Mouse (Mus musculus): Measurements from ENCODE around the gene Dgke. TPM values are rescaled to one million over a fixed set of nuclear protein-coding genes. Genes with fewer than 3 reads are reported as not detected.

Gene Dgke
- polyA plus RNA-seq, 1 experiment from 2014 or later = 0.68 TPM

- Histone ChIP-seq H3K4me1 (ENCODE audit: control insufficient read depth, low read depth, low read length) (no peaks in the 10 kb centered on the region), H3K27me3 (ENCODE audit: control insufficient read depth, insufficient read depth, low read depth, low read length) (no peaks in the 10 kb centered on the region), H3K9ac (ENCODE audit: low read depth, low read length) (no peak overlapping the region), H3K9me3 (replicated peaks; ENCODE audit: control insufficient read depth, low read length) (no peaks in the 10 kb centered on the region), H3K4me3 (ENCODE audit: low read depth, low read length) (no peak overlapping the region), H3K27ac (ENCODE audit: low read length) (no peak overlapping the region), H3K4me2 (ENCODE audit: low read depth, low read length) (no peak overlapping the region), H3K36me3 (ENCODE audit: control insufficient read depth, insufficient read depth) (no peaks in the 10 kb centered on the region)
- 17% methylated on average over 16 of the region's 16 CpGs for WGBS (ENCODE audit: insufficient replicate concordance)
- no peak for ATAC-seq (ENCODE audit: low read depth)
Measured at GRCm38 (mm10) chr11:89078996-89079680, 12.5 kb upstream of the Dgke start.

GRCm38 (mm10) chr11:89078305-89078704 is 11.7 kb upstream of the Dgke start:
- H3K9me3 ChIP-seq (replicated peaks; ENCODE audit: control insufficient read depth, low read length) = no peaks in the 10 kb centered on the region
- 56% methylated on average over 3 of the region's 3 CpGs for WGBS (ENCODE audit: insufficient replicate concordance)
- no peak overlapping the region for H3K9ac ChIP-seq (ENCODE audit: low read depth, low read length)
- no peak overlapping the region for H3K4me2 ChIP-seq (ENCODE audit: low read depth, low read length)
- H3K4me3 ChIP-seq (ENCODE audit: low read depth, low read length) = no peak overlapping the region
- H3K27ac ChIP-seq (ENCODE audit: low read length) = no peak overlapping the region
- ATAC-seq (ENCODE audit: low read depth) = no peak
- no peaks in the 10 kb centered on the region for H3K36me3 ChIP-seq (ENCODE audit: control insufficient read depth, insufficient read depth)
- no peaks in the 10 kb centered on the region for H3K4me1 ChIP-seq (ENCODE audit: control insufficient read depth, low read depth, low read length)
- H3K27me3 ChIP-seq (ENCODE audit: control insufficient read depth, insufficient read depth, low read depth, low read length) = no peaks in the 10 kb centered on the region

GRCm38 (mm10) chr11:89077601-89078000 is 11.0 kb upstream of the Dgke start:
- Histone ChIP-seq H3K4me1 (ENCODE audit: control insufficient read depth, low read depth, low read length) (no peaks in the 10 kb centered on the region), H3K27ac (ENCODE audit: low read length) (no peak overlapping the region), H3K4me3 (ENCODE audit: low read depth, low read length) (no peak overlapping the region), H3K27me3 (ENCODE audit: control insufficient read depth, insufficient read depth, low read depth, low read length) (no peaks in the 10 kb centered on the region), H3K9me3 (replicated peaks; ENCODE audit: control insufficient read depth, low read length) (no peaks in the 10 kb centered on the region), H3K36me3 (ENCODE audit: control insufficient read depth, insufficient read depth) (no peaks in the 10 kb centered on the region), H3K9ac (ENCODE audit: low read depth, low read length) (no peak overlapping the region), H3K4me2 (ENCODE audit: low read depth, low read length) (no peak overlapping the region)
- WGBS (ENCODE audit: insufficient replicate concordance) = 51% methylated on average over 8 of the region's 8 CpGs
- no peak for ATAC-seq (ENCODE audit: low read depth)

- H3K4me3 ChIP-seq (ENCODE audit: low read depth, low read length) = no peak overlapping the region
- no peaks in the 10 kb centered on the region for H3K9me3 ChIP-seq (replicated peaks; ENCODE audit: control insufficient read depth, low read length)
- H3K9ac ChIP-seq (ENCODE audit: low read depth, low read length) = no peak overlapping the region
- no peaks in the 10 kb centered on the region for H3K36me3 ChIP-seq (ENCODE audit: control insufficient read depth, insufficient read depth)
- ATAC-seq (ENCODE audit: low read depth) = no peak
- H3K27ac ChIP-seq (ENCODE audit: low read length) = no peak overlapping the region
- 41% methylated on average over 4 of the region's 4 CpGs for WGBS (ENCODE audit: insufficient replicate concordance)
- no peaks in the 10 kb centered on the region for H3K27me3 ChIP-seq (ENCODE audit: control insufficient read depth, insufficient read depth, low read depth, low read length)
- no peaks in the 10 kb centered on the region for H3K4me1 ChIP-seq (ENCODE audit: control insufficient read depth, low read depth, low read length)
- no peak overlapping the region for H3K4me2 ChIP-seq (ENCODE audit: low read depth, low read length)
Measured at GRCm38 (mm10) chr11:89076370-89076821, 9.7 kb upstream of the Dgke start.

GRCm38 (mm10) chr11:89074783-89075413 is 8.2 kb upstream of the Dgke start:
- WGBS (ENCODE audit: insufficient replicate concordance) = 67% methylated on average over 19 of the region's 19 CpGs
- H3K4me2 ChIP-seq (ENCODE audit: low read depth, low read length) = no peak overlapping the region

GRCm38 (mm10) chr11:89073541-89073940 is 6.9 kb upstream of the Dgke start, which contains the start of gene Gm525:
TSS of gene Gm525 (plus strand) at chr11:89073841.
- H3K4me3 ChIP-seq (ENCODE audit: low read depth, low read length) = no peak within 1 kb of the TSS
- WGBS (ENCODE audit: insufficient replicate concordance) = 66% methylated on average over 8 of the region's 8 CpGs
- ATAC-seq (ENCODE audit: low read depth) = no peak
- H3K4me1 ChIP-seq (ENCODE audit: control insufficient read depth, low read depth, low read length) = no peaks in the 10 kb centered on the region
- no peaks in the 10 kb centered on the region for H3K9me3 ChIP-seq (replicated peaks; ENCODE audit: control insufficient read depth, low read length)
- H3K27ac ChIP-seq (ENCODE audit: low read length) = no peak within 1 kb of the TSS
- H3K4me2 ChIP-seq (ENCODE audit: low read depth, low read length) = no peak within 1 kb of the TSS
- no peaks in the 10 kb centered on the region for H3K27me3 ChIP-seq (ENCODE audit: control insufficient read depth, insufficient read depth, low read depth, low read length)
- H3K9ac ChIP-seq (ENCODE audit: low read depth, low read length) = no peak within 1 kb of the TSS
- no peaks in the 10 kb centered on the region for H3K36me3 ChIP-seq (ENCODE audit: control insufficient read depth, insufficient read depth)

More at GRCm38 (mm10) chr11:89074783-89075413, 8.2 kb upstream of the Dgke start:
- H3K9me3 ChIP-seq (replicated peaks; ENCODE audit: control insufficient read depth, low read length) = no peaks in the 10 kb centered on the region
- H3K4me1 ChIP-seq (ENCODE audit: control insufficient read depth, low read depth, low read length) = no peaks in the 10 kb centered on the region
- no peak overlapping the region for H3K27ac ChIP-seq (ENCODE audit: low read length)
- H3K27me3 ChIP-seq (ENCODE audit: control insufficient read depth, insufficient read depth, low read depth, low read length) = no peaks in the 10 kb centered on the region
- H3K9ac ChIP-seq (ENCODE audit: low read depth, low read length) = no peak overlapping the region
- no peak overlapping the region for H3K4me3 ChIP-seq (ENCODE audit: low read depth, low read length)
- no peak for ATAC-seq (ENCODE audit: low read depth)
- H3K36me3 ChIP-seq (ENCODE audit: control insufficient read depth, insufficient read depth) = no peaks in the 10 kb centered on the region

- ATAC-seq (ENCODE audit: low read depth) = no peak
- Histone ChIP-seq H3K36me3 (ENCODE audit: control insufficient read depth, insufficient read depth) (no peaks in the 10 kb centered on the region), H3K4me3 (ENCODE audit: low read depth, low read length) (no peak overlapping the region), H3K27ac (ENCODE audit: low read length) (no peak overlapping the region), H3K9me3 (replicated peaks; ENCODE audit: control insufficient read depth, low read length) (no peaks in the 10 kb centered on the region), H3K4me1 (ENCODE audit: control insufficient read depth, low read depth, low read length) (no peaks in the 10 kb centered on the region), H3K9ac (ENCODE audit: low read depth, low read length) (no peak overlapping the region), H3K27me3 (ENCODE audit: control insufficient read depth, insufficient read depth, low read depth, low read length) (no peaks in the 10 kb centered on the region), H3K4me2 (ENCODE audit: low read depth, low read length) (no peak overlapping the region)
- 53% methylated on average over 5 of the region's 5 CpGs for WGBS (ENCODE audit: insufficient replicate concordance)
Measured at GRCm38 (mm10) chr11:89071522-89071921, 4.9 kb upstream of the Dgke start.

- ATAC-seq (ENCODE audit: low read depth) = no peak
- no peaks in the 10 kb centered on the region for H3K27me3 ChIP-seq (ENCODE audit: control insufficient read depth, insufficient read depth, low read depth, low read length)
- H3K9ac ChIP-seq (ENCODE audit: low read depth, low read length) = no peak overlapping the region
- 9% methylated on average over 6 of the region's 6 CpGs for WGBS (ENCODE audit: insufficient replicate concordance)
- H3K9me3 ChIP-seq (replicated peaks; ENCODE audit: control insufficient read depth, low read length) = no peaks in the 10 kb centered on the region
- no peaks in the 10 kb centered on the region for H3K36me3 ChIP-seq (ENCODE audit: control insufficient read depth, insufficient read depth)
- H3K4me3 ChIP-seq (ENCODE audit: low read depth, low read length) = no peak overlapping the region
- H3K27ac ChIP-seq (ENCODE audit: low read length) = no peak overlapping the region
- peaks cover 6% of the 10 kb centered on the region; the same call in 1 of the 2 replicates for H3K4me1 ChIP-seq (ENCODE audit: control insufficient read depth, low read depth, low read length)
- H3K4me2 ChIP-seq (ENCODE audit: low read depth, low read length) = no peak overlapping the region
Measured at GRCm38 (mm10) chr11:89069303-89069702, 2.7 kb upstream of the Dgke start.

- H3K4me3 ChIP-seq (ENCODE audit: low read depth, low read length) = no peak overlapping the region
- H3K9ac ChIP-seq (ENCODE audit: low read depth, low read length) = no peak overlapping the region
- H3K36me3 ChIP-seq (ENCODE audit: control insufficient read depth, insufficient read depth) = no peaks in the 10 kb centered on the region
- no peak overlapping the region for H3K27ac ChIP-seq (ENCODE audit: low read length)
- H3K27me3 ChIP-seq (ENCODE audit: control insufficient read depth, insufficient read depth, low read depth, low read length) = no peaks in the 10 kb centered on the region
- H3K4me2 ChIP-seq (ENCODE audit: low read depth, low read length) = no peak overlapping the region
- no peak for ATAC-seq (ENCODE audit: low read depth)
- H3K4me1 ChIP-seq (ENCODE audit: control insufficient read depth, low read depth, low read length) = peaks cover 6% of the 10 kb centered on the region; the same call in 1 of the 2 replicates
- WGBS (ENCODE audit: insufficient replicate concordance) = 82% methylated on average over 14 of the region's 14 CpGs
- H3K9me3 ChIP-seq (replicated peaks; ENCODE audit: control insufficient read depth, low read length) = no peaks in the 10 kb centered on the region
Measured at GRCm38 (mm10) chr11:89068649-89069048, 2.0 kb upstream of the Dgke start.

All from liver, embryonic 16.5 days (tissue).